Mouse (Mus musculus) liver, embryonic 15.5 days (tissue): ENCODE results near the gene Prc1. TPM values are rescaled to one million over a fixed set of nuclear protein-coding genes. Genes with fewer than 3 reads are reported as not detected.

ENCODE experiments used
- ATAC-seq: fragments of 200-750 bp; cut with Nextera tagmentation; 2 replicates; pipeline ENCODE4 v1.8.0; 2017; ENCODE audit warnings: moderate number of reproducible peaks, mild to moderate bottlenecking, moderate library complexity; ENCODE audit not compliant: insufficient read depth
- H3K27ac ChIP-seq: fragments of 300-500 bp; sonication (generic); replicated peaks from 2 replicates; pipeline ENCODE4 v1.5.1; 2015; ENCODE audit warnings: mild to moderate bottlenecking, inconsistent platforms
- H3K27me3 ChIP-seq: fragments of 300-500 bp; sonication (generic); 2 replicates; pipeline ENCODE4 v1.6.1; 2015; ENCODE audit warnings: mild to moderate bottlenecking, inconsistent platforms
- H3K36me3 ChIP-seq: fragments of 300-500 bp; sonication (generic); replicated peaks from 2 replicates; pipeline ENCODE4 v1.6.1; 2015; ENCODE audit warnings: moderate library complexity, mild to moderate bottlenecking, inconsistent platforms
- H3K4me1 ChIP-seq: fragments of 300-500 bp; sonication (generic); replicated peaks from 2 replicates; pipeline ENCODE4 v1.6.1; 2015; ENCODE audit warnings: inconsistent platforms
- H3K4me2 ChIP-seq: fragments of 300-500 bp; sonication (generic); 2 replicates; pipeline ENCODE4 v1.6.1; 2015; ENCODE audit warnings: moderate library complexity, mild to moderate bottlenecking, inconsistent platforms
- H3K4me3 ChIP-seq: fragments of 300-500 bp; sonication (generic); replicated peaks from 2 replicates; pipeline ENCODE4 v1.5.1; 2015; ENCODE audit warnings: mild to moderate bottlenecking, inconsistent platforms
- H3K9ac ChIP-seq: fragments of 300-500 bp; sonication (generic); 2 replicates; pipeline ENCODE4 v1.6.1; 2015; ENCODE audit warnings: moderate library complexity, mild to moderate bottlenecking, inconsistent platforms
- H3K9me3 ChIP-seq: fragments of 300-500 bp; sonication (generic); replicated peaks from 2 replicates; pipeline ENCODE4 v1.6.1; 2016; ENCODE audit warnings: inconsistent platforms
- WGBS: fragments of 180-500 bp; shearing (Covaris S2); methylation state at CpG from one replicate; pipeline ENCODE4 v1.1.7; 2015; ENCODE audit warnings: mixed read lengths; ENCODE audit not compliant: insufficient replicate concordance; 5-methylcytosine and 5-hydroxymethylcytosine counted together
- polyA plus RNA-seq: library from polyadenylated mRNA; unstranded; fragments of >200 nt; fragmentation: Nextera tagmentation; extraction: Ambion mirVana; gene quantifications from 2 replicates; pipeline ENCODE4 v1.2.1, GENCODE M21; 2015

The Prc1 gene
- polyA plus RNA-seq, 1 experiment from 2014 or later: 126 TPM

DNA sequence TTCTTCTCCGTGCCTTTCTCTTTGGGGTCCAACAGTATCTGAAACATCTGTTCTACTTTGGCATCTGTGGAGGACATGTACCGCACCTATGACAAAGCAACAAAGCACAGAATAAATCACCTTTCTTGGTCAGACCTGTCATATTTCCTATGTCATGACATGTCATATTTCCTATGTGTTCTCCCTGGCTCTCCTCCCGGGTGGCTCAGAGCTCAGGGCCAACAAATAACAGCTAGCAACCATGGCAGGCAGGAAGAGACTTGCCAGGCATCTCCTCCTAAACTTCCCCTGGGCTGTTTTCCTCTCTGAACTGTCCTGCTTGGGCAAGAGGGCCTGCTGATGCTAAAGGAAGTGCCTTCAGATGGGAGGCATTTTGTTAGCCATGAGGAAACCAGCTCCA lies 42.7 kb downstream of the Prc1 start:
- peaks cover 49% of the 10 kb centered on the region for H3K36me3 ChIP-seq
- ATAC-seq: no peak
- H3K4me1 ChIP-seq: peaks cover 31% of the 10 kb centered on the region
- no peak overlapping the region for H3K4me2 ChIP-seq
- 73% methylated on average over 3 of the region's 3 CpGs for WGBS
- H3K9me3 ChIP-seq: no peaks in the 10 kb centered on the region
- no peak overlapping the region for H3K9ac ChIP-seq
- H3K27me3 ChIP-seq: 0 out of 2 replicates have a peak, but pooled peaks cover 2% of the 10 kb centered on the region
- no peak overlapping the region for H3K4me3 ChIP-seq
- no peak overlapping the region for H3K27ac ChIP-seq

DNA sequence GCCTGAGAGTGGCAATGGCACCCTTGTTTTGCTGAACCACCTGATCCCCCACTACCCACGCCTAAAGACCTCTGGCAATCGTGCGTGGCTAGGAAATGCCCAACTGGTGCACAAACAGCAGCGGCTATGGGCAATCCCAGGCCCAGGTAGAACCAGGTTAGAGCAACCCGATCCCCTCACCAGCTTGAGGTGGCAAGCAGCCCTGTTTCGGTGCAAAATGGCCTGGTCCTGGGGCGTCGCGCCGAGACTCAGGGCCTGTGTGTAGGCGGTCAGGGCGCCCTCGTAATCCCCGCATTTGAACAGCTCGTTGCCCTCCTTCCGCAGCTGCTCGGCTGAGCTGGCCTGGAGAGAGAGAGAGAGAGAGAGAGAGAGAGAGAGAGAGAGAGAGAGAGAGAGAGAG lies 45.1 kb downstream of the Prc1 start:
- Histone ChIP-seq H3K27me3 (peaks cover 9% of the 10 kb centered on the region; the same call in 1 of the 2 replicates), H3K27ac (no peak overlapping the region), H3K9me3 (no peaks in the 10 kb centered on the region), H3K36me3 (peaks cover 29% of the 10 kb centered on the region), H3K4me1 (peaks cover 48% of the 10 kb centered on the region), H3K9ac (peak overlapping the region; percentile 68), H3K4me2 (peak overlapping the region; percentile 80), H3K4me3 (peak overlapping the region; percentile 72)
- WGBS: 14% methylated on average over 17 of the region's 17 CpGs
- ATAC-seq: no peak

GRCm38 (mm10) chr7:80339793-80340628 lies 45.8 kb downstream of the Prc1 start:
- peaks cover 9% of the 10 kb centered on the region; the same call in 1 of the 2 replicates for H3K27me3 ChIP-seq
- peak overlapping the region; percentile 72 for H3K4me3 ChIP-seq
- peak overlapping the region; percentile 68 for H3K9ac ChIP-seq
- peak overlapping the region; percentile 86 for H3K27ac ChIP-seq
- peaks cover 48% of the 10 kb centered on the region for H3K4me1 ChIP-seq
- H3K4me2 ChIP-seq: peak overlapping the region; percentile 80
- under 1% methylated on average over 45 of the region's 45 CpGs for WGBS
- no peaks in the 10 kb centered on the region for H3K9me3 ChIP-seq
- ATAC-seq: peak; percentile 98
- H3K36me3 ChIP-seq: peaks cover 23% of the 10 kb centered on the region

DNA sequence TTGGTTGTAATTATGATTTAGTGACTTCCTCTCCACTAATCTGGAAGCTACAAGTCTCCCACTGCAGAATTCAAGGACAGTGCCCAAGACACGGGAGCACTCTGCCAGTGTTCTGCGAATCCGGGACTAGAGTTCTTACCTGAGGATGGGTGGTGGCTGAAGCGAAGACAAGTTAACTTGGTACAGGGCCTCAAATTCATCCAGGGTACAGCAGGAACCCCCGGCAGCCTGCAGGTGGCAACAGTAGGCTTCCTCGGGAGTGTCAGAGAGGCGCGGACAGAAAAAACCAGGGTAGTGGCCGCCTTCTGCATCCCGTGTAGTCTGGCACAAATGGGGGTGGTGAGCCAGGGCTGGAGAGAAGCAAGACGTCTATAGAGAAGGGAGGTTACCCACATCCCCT lies 46.5 kb downstream of the Prc1 start, which contains the start of gene Unc45a:
TSS of gene Unc45a (minus strand) at position 213 of the 400 bp plus-strand sequence.
- Histone ChIP-seq H3K4me3 (peak within 1 kb of the TSS; percentile 72), H3K4me1 (peaks cover 48% of the 10 kb centered on the region), H3K9ac (peak within 1 kb of the TSS; percentile 68), H3K27me3 (peaks cover 9% of the 10 kb centered on the region; the same call in 1 of the 2 replicates), H3K36me3 (peaks cover 15% of the 10 kb centered on the region), H3K4me2 (peak within 1 kb of the TSS; percentile 80), H3K9me3 (no peaks in the 10 kb centered on the region), H3K27ac (peak within 1 kb of the TSS; percentile 86)
- WGBS: 2% methylated on average over 11 of the region's 11 CpGs
- peak; percentile 43 for ATAC-seq

- Histone ChIP-seq H3K4me2 (no peak overlapping the region), H3K9ac (no peak overlapping the region), H3K4me3 (no peak overlapping the region), H3K36me3 (peaks cover 5% of the 10 kb centered on the region; the same call in 1 of the 2 replicates), H3K9me3 (no peaks in the 10 kb centered on the region), H3K27me3 (peaks cover 9% of the 10 kb centered on the region; the same call in 1 of the 2 replicates), H3K27ac (no peak overlapping the region), H3K4me1 (peaks cover 52% of the 10 kb centered on the region)
- WGBS: 66% methylated on average over 7 of the region's 7 CpGs
- ATAC-seq: no peak
These were observed 47.5 kb downstream of the Prc1 start for GRCm38 (mm10) chr7:80341793-80342192.

DNA sequence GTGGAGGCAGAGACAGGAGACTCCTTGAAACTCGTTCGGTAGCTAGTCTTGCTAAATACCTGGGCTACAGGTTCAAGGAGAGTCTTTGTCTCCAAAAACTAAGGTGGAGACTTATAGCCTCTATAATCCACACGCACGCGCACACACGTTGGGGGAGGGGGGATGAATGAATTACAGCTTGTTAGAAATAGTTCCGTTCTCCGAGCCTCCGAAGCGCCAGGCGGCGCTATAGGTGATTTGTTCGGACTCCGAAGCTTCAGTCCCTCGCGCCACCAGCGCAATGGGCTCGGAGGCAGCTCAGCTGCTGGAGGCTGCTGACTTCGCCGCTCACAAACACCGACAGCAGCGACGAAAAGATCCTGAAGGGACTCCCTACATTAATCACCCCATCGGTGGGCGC lies 48.6 kb downstream of the Prc1 start, which contains the start of gene Hddc3:
TSS of gene Hddc3 (plus strand) at position 247 of the 400 bp plus-strand sequence.
- Histone ChIP-seq H3K4me2 (peak within 1 kb of the TSS; percentile 91), H3K9me3 (no peaks in the 10 kb centered on the region), H3K27ac (peak within 1 kb of the TSS; percentile 70), H3K27me3 (peaks cover 9% of the 10 kb centered on the region; the same call in 1 of the 2 replicates), H3K36me3 (no peaks in the 10 kb centered on the region), H3K9ac (peak within 1 kb of the TSS; percentile 75), H3K4me1 (peaks cover 60% of the 10 kb centered on the region), H3K4me3 (peak within 1 kb of the TSS; percentile 65)
- ATAC-seq: no peak
- under 1% methylated on average over 25 of the region's 25 CpGs for WGBS

GRCm38 (mm10) chr7:80343270-80344018 lies 49.2 kb downstream of the Prc1 start:
- Histone ChIP-seq H3K36me3 (no peaks in the 10 kb centered on the region), H3K9me3 (no peaks in the 10 kb centered on the region), H3K9ac (peak overlapping the region; percentile 75), H3K4me3 (peak overlapping the region; percentile 65), H3K4me2 (peak overlapping the region; percentile 91), H3K4me1 (peaks cover 56% of the 10 kb centered on the region), H3K27me3 (peaks cover 9% of the 10 kb centered on the region; the same call in 1 of the 2 replicates), H3K27ac (peak overlapping the region; percentile 70)
- WGBS: 26% methylated on average over 19 of the region's 19 CpGs
- no peak for ATAC-seq

- peaks cover 8% of the 10 kb centered on the region; the same call in 1 of the 2 replicates for H3K36me3 ChIP-seq
These were observed 51.9 kb downstream of the Prc1 start for GRCm38 (mm10) chr7:80346173-80346572.

DNA sequence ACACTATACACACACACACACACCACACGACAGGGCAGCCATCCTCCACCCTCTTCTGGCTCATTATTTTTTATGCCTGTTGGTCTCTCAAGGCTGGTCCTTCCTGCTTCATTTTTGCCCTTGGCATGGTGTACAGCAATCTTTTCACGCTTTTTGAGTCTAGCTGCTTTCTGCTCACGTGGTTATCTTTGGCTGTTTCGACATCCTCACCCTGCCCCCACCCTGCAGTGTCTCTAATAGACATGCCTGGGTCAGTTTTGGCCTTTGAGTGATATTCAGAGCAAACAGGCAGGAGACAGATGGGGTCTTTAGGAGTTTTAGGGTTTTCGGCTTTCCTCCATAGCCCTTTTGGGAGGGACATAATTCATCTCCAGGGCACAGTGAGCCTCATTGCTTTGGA lies 52.6 kb downstream of the Prc1 start:
- Histone ChIP-seq H3K4me3 (no peak overlapping the region), H3K4me2 (no peak overlapping the region), H3K9ac (no peak overlapping the region), H3K27me3 (peaks cover 8% of the 10 kb centered on the region; the same call in 1 of the 2 replicates), H3K4me1 (peaks cover 42% of the 10 kb centered on the region), H3K27ac (no peak overlapping the region), H3K36me3 (peaks cover 13% of the 10 kb centered on the region; the same call in 1 of the 2 replicates), H3K9me3 (no peaks in the 10 kb centered on the region)
- no peak for ATAC-seq
- WGBS: 48% methylated on average over 5 of the region's 5 CpGs

More at GRCm38 (mm10) chr7:80346173-80346572, 51.9 kb downstream of the Prc1 start:
- H3K27ac ChIP-seq: no peak overlapping the region
- H3K9ac ChIP-seq: no peak overlapping the region
- H3K4me3 ChIP-seq: no peak overlapping the region
- ATAC-seq: no peak
- H3K9me3 ChIP-seq: no peaks in the 10 kb centered on the region
- WGBS: 74% methylated on average over 9 of the region's 9 CpGs
- peaks cover 9% of the 10 kb centered on the region; the same call in 1 of the 2 replicates for H3K27me3 ChIP-seq
- H3K4me1 ChIP-seq: peaks cover 43% of the 10 kb centered on the region
- H3K4me2 ChIP-seq: no peak overlapping the region

DNA sequence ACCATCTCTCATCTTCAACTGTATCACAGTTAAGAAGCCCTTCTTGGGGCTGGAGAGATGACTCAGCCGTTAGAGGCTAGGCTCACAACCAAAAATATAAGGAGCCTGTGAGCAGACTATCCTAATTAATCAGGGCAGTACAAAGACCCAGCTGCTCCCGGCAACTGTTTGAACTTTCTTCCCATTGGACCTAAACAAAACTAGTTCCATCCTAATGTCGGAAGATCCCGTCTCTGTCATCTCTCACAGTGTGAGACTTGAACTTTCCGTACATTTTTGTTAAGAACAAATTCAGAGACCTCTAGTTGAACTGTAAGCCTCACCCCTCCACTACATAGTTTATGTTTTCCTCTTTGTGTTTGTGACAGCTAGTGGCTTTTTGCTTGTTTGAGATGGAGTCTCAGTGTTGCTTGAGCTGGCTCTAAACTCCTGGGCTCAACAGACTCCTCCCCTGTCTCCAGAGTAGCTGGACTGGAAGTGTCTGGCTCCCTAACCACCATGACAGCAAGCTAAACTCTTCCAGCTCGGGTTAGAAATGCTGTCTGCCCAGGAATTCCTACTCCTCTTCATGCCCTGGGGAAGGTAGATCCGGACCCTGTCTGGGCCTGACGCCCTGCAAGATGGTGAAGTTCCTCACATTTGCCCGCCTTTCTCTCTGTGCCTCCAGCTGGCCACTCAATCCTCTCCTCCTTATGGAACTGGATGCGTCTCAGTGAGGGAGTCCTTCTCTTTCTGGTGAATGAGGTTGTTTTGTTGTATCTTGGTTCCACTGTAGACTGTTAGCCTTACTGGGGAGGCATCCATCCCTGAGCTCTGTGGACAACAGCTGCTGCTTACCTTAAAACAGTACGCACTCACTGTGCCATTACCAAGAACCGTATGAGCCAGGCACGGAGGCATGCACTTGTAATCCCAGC lies 53.7 kb downstream of the Prc1 start:
- ATAC-seq: no peak

More for the DNA sequence above, 53.7 kb downstream of the Prc1 start:
- H3K4me3 ChIP-seq: no peak overlapping the region
- peaks cover 31% of the 10 kb centered on the region for H3K4me1 ChIP-seq
- H3K9ac ChIP-seq: no peak overlapping the region
- no peaks in the 10 kb centered on the region for H3K9me3 ChIP-seq
- no peak overlapping the region for H3K4me2 ChIP-seq
- no peak overlapping the region for H3K27ac ChIP-seq
- H3K27me3 ChIP-seq: no peaks in the 10 kb centered on the region
- WGBS: 71% methylated on average over 13 of the region's 13 CpGs
- peaks cover 19% of the 10 kb centered on the region; the same call in 1 of the 2 replicates for H3K36me3 ChIP-seq
